Mouse (Mus musculus): ENCODE measurements around the gene Prr19. TPM values are rescaled to one million over a fixed set of nuclear protein-coding genes. Genes with fewer than 3 reads are reported as not detected.

Gene Prr19
- total and polyA plus RNA-seq, 2 experiments from 2014 or later, result 2.5 to 2.6 TPM

GRCm38 (mm10) chr7:25303685-25304006, 2.4 kb downstream of the Prr19 start:
- Histone ChIP-seq H3K4me2 (ENCODE audit: low read depth) (no peak overlapping the region), H3K9ac (no peak overlapping the region), H3K27ac (ENCODE audit: low read depth, low read length) (no peak overlapping the region), H3K36me3 (ENCODE audit: insufficient read depth) (0 out of 2 replicates have a peak, but pooled peaks cover 1% of the 10 kb centered on the region), H3K4me1 (ENCODE audit: insufficient read depth) (0 out of 2 replicates have a peak, but pooled peaks cover 4% of the 10 kb centered on the region), H3K27me3 (ENCODE audit: insufficient read depth, low read length) (no peaks in the 10 kb centered on the region), H3K9me3 (ENCODE audit: low read length) (no peaks in the 10 kb centered on the region), H3K4me3 (ENCODE audit: low read depth, low read length) (no peak overlapping the region)
- ATAC-seq (no peak), DNase-seq (no peak)
- 76% methylated on average over 3 of the region's 3 CpGs for WGBS
- TF ChIP-seq CTCF (IDR thresholded peaks at IDR 0.05; ENCODE audit: low read depth), result no peak

GRCm38 (mm10) chr7:25305481-25305880, 4.3 kb downstream of the Prr19 start:
- Histone ChIP-seq H3K9ac (peak overlapping the region; percentile 87), H3K27ac (ENCODE audit: low read depth, low read length) (no peak overlapping the region), H3K4me3 (ENCODE audit: low read depth, low read length) (peak overlapping the region; percentile 67), H3K27me3 (ENCODE audit: insufficient read depth, low read length) (no peaks in the 10 kb centered on the region), H3K4me2 (ENCODE audit: low read depth) (peak overlapping the region; percentile 87), H3K9me3 (ENCODE audit: low read length) (no peaks in the 10 kb centered on the region), H3K4me1 (ENCODE audit: insufficient read depth) (0 out of 2 replicates have a peak, but pooled peaks cover 4% of the 10 kb centered on the region), H3K36me3 (ENCODE audit: insufficient read depth) (0 out of 2 replicates have a peak, but pooled peaks cover 4% of the 10 kb centered on the region)
- 0% methylated on average over 2 of the region's 2 CpGs for WGBS
- no peak for DNase-seq
- no peak for TF ChIP-seq CTCF (IDR thresholded peaks at IDR 0.05; ENCODE audit: low read depth)
- ATAC-seq, result no peak

GRCm38 (mm10) chr7:25305956-25306613, 4.9 kb downstream of the Prr19 start, which contains the start of gene Tmem145:
Tmem145 (plus strand) TSS chr7:25306106.
- Histone ChIP-seq H3K27ac (ENCODE audit: low read depth, low read length) (peak within 1 kb of the TSS; percentile 83), H3K9me3 (ENCODE audit: low read length) (no peaks in the 10 kb centered on the region), H3K27me3 (ENCODE audit: insufficient read depth, low read length) (no peaks in the 10 kb centered on the region), H3K4me3 (ENCODE audit: low read depth, low read length) (peak within 1 kb of the TSS; percentile 67), H3K4me2 (ENCODE audit: low read depth) (peak within 1 kb of the TSS; percentile 87), H3K9ac (peak within 1 kb of the TSS; percentile 87), H3K4me1 (ENCODE audit: insufficient read depth) (0 out of 2 replicates have a peak, but pooled peaks cover 4% of the 10 kb centered on the region), H3K36me3 (ENCODE audit: insufficient read depth) (peaks cover 4% of the 10 kb centered on the region; the same call in 1 of the 2 replicates)
- peak; percentile 74 for ATAC-seq
- DNase-seq, result peak; percentile 69
- TF ChIP-seq CTCF (IDR thresholded peaks at IDR 0.05; ENCODE audit: low read depth), result no peak
- under 1% methylated on average over 35 of the region's 47 CpGs for WGBS

DNA sequence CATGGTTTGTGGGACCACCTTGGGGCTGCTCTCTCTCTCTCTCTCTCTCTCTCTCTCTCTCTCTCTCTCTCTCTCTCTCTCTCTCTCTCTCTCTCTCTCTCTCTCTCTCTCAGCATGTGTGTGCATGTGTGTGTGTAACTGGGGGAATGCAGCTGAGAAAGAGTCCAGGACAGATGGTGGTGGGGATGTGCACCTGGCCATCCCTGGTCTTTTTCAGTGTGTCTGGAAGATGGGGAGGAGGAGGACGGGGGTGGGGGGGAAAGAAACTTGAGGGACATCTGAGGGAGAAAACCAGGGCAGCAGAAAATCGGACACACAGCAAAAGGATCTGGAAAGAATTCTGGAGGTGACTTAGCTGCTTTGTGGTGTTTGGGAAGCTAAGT, 5.4 kb downstream of the Prr19 start:
- no peak for DNase-seq
- H3K9me3 ChIP-seq (ENCODE audit: low read length), result no peaks in the 10 kb centered on the region
- peak overlapping the region; percentile 87; the same call in 1 of the 2 replicates for H3K9ac ChIP-seq
- H3K4me1 ChIP-seq (ENCODE audit: insufficient read depth), result 0 out of 2 replicates have a peak, but pooled peaks cover 4% of the 10 kb centered on the region
- WGBS, result 46% methylated on average over 2 of the region's 2 CpGs
- peaks cover under 1% of the 10 kb centered on the region; the same call in 1 of the 2 replicates for H3K27me3 ChIP-seq (ENCODE audit: insufficient read depth, low read length)
- peaks cover 4% of the 10 kb centered on the region; the same call in 1 of the 2 replicates for H3K36me3 ChIP-seq (ENCODE audit: insufficient read depth)
- peak; percentile 9; the same call in 1 of the 2 replicates for ATAC-seq
- H3K4me2 ChIP-seq (ENCODE audit: low read depth), result peak overlapping the region; percentile 87
- H3K27ac ChIP-seq (ENCODE audit: low read depth, low read length), result peak overlapping the region; percentile 83
- no peak for TF ChIP-seq CTCF (IDR thresholded peaks at IDR 0.05; ENCODE audit: low read depth)
- peak overlapping the region; percentile 67 for H3K4me3 ChIP-seq (ENCODE audit: low read depth, low read length)

DNA sequence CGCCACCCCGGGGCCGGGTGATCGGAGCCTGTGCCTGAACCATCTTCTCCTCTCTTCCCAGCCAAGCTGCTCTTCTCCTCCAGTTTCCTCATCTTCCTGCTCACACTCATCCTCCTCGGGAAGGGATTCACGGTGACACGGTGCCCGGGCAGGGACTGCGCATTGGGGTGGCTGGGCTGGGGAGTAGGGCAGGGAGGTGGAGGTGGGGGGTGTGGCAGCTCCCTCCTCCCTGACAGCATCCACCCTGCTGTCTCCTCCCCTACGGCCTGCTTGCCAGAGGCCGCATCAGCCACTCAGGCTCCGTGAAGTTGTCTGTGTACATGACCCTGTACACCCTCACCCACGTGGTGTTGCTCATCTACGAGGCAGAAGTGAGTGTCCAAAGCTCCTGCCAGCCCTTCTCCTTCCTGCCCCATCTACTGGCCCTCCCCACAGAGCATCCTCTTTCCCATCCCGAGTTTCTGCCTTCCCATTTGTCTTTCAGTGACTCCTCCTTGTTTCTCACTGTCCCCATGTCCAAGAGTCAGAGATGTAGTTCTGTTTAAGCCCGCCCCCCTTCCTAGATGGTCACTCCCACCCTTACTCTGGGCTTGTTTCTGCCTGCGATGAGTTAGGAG, 7.6 kb downstream of the Prr19 start:
- H3K9me3 ChIP-seq (ENCODE audit: low read length), result no peaks in the 10 kb centered on the region
- no peak overlapping the region for H3K9ac ChIP-seq
- peaks cover 12% of the 10 kb centered on the region for H3K27me3 ChIP-seq (ENCODE audit: insufficient read depth, low read length)
- ATAC-seq, result no peak
- no peak overlapping the region for H3K4me3 ChIP-seq (ENCODE audit: low read depth, low read length)
- 70% methylated on average over 17 of the region's 17 CpGs for WGBS
- no peak for DNase-seq
- H3K36me3 ChIP-seq (ENCODE audit: insufficient read depth), result peaks cover 4% of the 10 kb centered on the region; the same call in 1 of the 2 replicates
- 0 out of 2 replicates have a peak, but pooled peaks cover 4% of the 10 kb centered on the region for H3K4me1 ChIP-seq (ENCODE audit: insufficient read depth)
- H3K27ac ChIP-seq (ENCODE audit: low read depth, low read length), result no peak overlapping the region
- H3K4me2 ChIP-seq (ENCODE audit: low read depth), result no peak overlapping the region
- no peak for TF ChIP-seq CTCF (IDR thresholded peaks at IDR 0.05; ENCODE audit: low read depth)

GRCm38 (mm10) chr7:25309425-25309824, 8.2 kb downstream of the Prr19 start:
- H3K4me3 ChIP-seq (ENCODE audit: low read depth, low read length), result no peak overlapping the region

GRCm38 (mm10) chr7:25311193-25311592, 10.0 kb downstream of the Prr19 start:
- WGBS, result 81% methylated on average over 11 of the region's 11 CpGs
- peaks cover 21% of the 10 kb centered on the region for H3K27me3 ChIP-seq (ENCODE audit: insufficient read depth, low read length)
- no peak overlapping the region for H3K4me2 ChIP-seq (ENCODE audit: low read depth)
- no peak overlapping the region for H3K9ac ChIP-seq
- peaks cover 4% of the 10 kb centered on the region; the same call in 1 of the 2 replicates for H3K36me3 ChIP-seq (ENCODE audit: insufficient read depth)
- no peaks in the 10 kb centered on the region for H3K9me3 ChIP-seq (ENCODE audit: low read length)
- DNase-seq (no peak), ATAC-seq (no peak)
- H3K27ac ChIP-seq (ENCODE audit: low read depth, low read length), result no peak overlapping the region
- H3K4me3 ChIP-seq (ENCODE audit: low read depth, low read length), result no peak overlapping the region
- TF ChIP-seq CTCF (IDR thresholded peaks at IDR 0.05; ENCODE audit: low read depth), result no peak
- peaks cover 8% of the 10 kb centered on the region; the same call in 1 of the 2 replicates for H3K4me1 ChIP-seq (ENCODE audit: insufficient read depth)

More at GRCm38 (mm10) chr7:25309425-25309824, 8.2 kb downstream of the Prr19 start:
- ATAC-seq (no peak), DNase-seq (no peak)
- 87% methylated on average over 9 of the region's 9 CpGs for WGBS
- Histone ChIP-seq H3K4me1 (ENCODE audit: insufficient read depth) (0 out of 2 replicates have a peak, but pooled peaks cover 4% of the 10 kb centered on the region), H3K9ac (no peak overlapping the region), H3K27ac (ENCODE audit: low read depth, low read length) (no peak overlapping the region), H3K36me3 (ENCODE audit: insufficient read depth) (peaks cover 4% of the 10 kb centered on the region; the same call in 1 of the 2 replicates), H3K27me3 (ENCODE audit: insufficient read depth, low read length) (peaks cover 18% of the 10 kb centered on the region), H3K4me2 (ENCODE audit: low read depth) (no peak overlapping the region), H3K9me3 (ENCODE audit: low read length) (no peaks in the 10 kb centered on the region)
- no peak for TF ChIP-seq CTCF (IDR thresholded peaks at IDR 0.05; ENCODE audit: low read depth)

Measured in forebrain, postnatal 0 days (tissue).